Mouse (Mus musculus): ENCODE results near the gene Pcsk1n.
"Not testable (repeated sequence)": the region's sequence is repeated elsewhere in the genome, so short reads cannot be mapped to it uniquely, and the experiment has no call there.

Pcsk1n gene

GRCm38 (mm10) chrX:7919601-7920383 is at the start of gene Pcsk1n:
Gene Pcsk1n, plus strand, starts transcription at chrX:7919822.
- in situ Hi-C loops (cut with MboI, MseI), result no loop called here

- in situ Hi-C loops (cut with MboI, MseI), result no loop called here
Measured at GRCm38 (mm10) chrX:7869826-7870225, 49.8 kb upstream of the Pcsk1n start.

GRCm38 (mm10) chrX:7878007-7878419 is 41.6 kb upstream of the Pcsk1n start, which contains the start of gene Pim2:
Gene Pim2, plus strand, starts transcription at chrX:7878262.
- in situ Hi-C loops (cut with MboI, MseI), result no loop called here

GRCm38 (mm10) chrX:7878495-7878894 is 41.1 kb upstream of the Pcsk1n start:
- in situ Hi-C loops (cut with MboI, MseI), result no loop called here

GRCm38 (mm10) chrX:7879819-7880218 is 39.8 kb upstream of the Pcsk1n start:
- in situ Hi-C loops (cut with MboI, MseI), result no loop called here

- in situ Hi-C loops (cut with MboI, MseI), result no loop called here
Measured at GRCm38 (mm10) chrX:7883841-7884567, 35.6 kb upstream of the Pcsk1n start, which contains the start of gene Slc35a2. Gene Slc35a2, plus strand, starts transcription at chrX:7884028.

GRCm38 (mm10) chrX:7898211-7898610 is 21.4 kb upstream of the Pcsk1n start:
- in situ Hi-C loops (cut with MboI, MseI), result no loop called here

GRCm38 (mm10) chrX:7898880-7899874 is 20.4 kb upstream of the Pcsk1n start, which contains the start of the genes Pqbp1 and Timm17b:
Gene Pqbp1, minus strand, starts transcription at chrX:7899269.
Gene Timm17b, plus strand, starts transcription at chrX:7899357.
- in situ Hi-C loops (cut with MboI, MseI), result no loop called here

GRCm38 (mm10) chrX:7904441-7904840 is 15.2 kb upstream of the Pcsk1n start:
- in situ Hi-C loops (cut with MboI, MseI), result no loop called here

- in situ Hi-C loops (cut with MboI, MseI), result no loop called here
Measured at GRCm38 (mm10) chrX:7907735-7908134, 11.9 kb upstream of the Pcsk1n start, which contains the start of gene Gm10491. Gene Gm10491, minus strand, starts transcription at chrX:7907835.

GRCm38 (mm10) chrX:7909242-7909641 is 10.4 kb upstream of the Pcsk1n start, which contains the start of gene Gm10490:
Gene Gm10490, plus strand, starts transcription at chrX:7909542.
- in situ Hi-C loops (cut with MboI, MseI), result not testable (repeated sequence)

- in situ Hi-C loops (cut with MboI, MseI), result loop anchor here (5.0 kb wide), 1 partner anchor 107 kb away; the partner anchor contains the start of gene Glod5 (in 2 of the 2)
Measured at GRCm38 (mm10) chrX:7910473-7910872, 9.1 kb upstream of the Pcsk1n start.

- in situ Hi-C loops (cut with MboI, MseI), result not testable (repeated sequence)
Measured at GRCm38 (mm10) chrX:7915669-7916068, 4.0 kb upstream of the Pcsk1n start.

- in situ Hi-C loops (cut with MboI, MseI), result not testable (repeated sequence)
Measured at GRCm38 (mm10) chrX:7917960-7918359, 1.7 kb upstream of the Pcsk1n start.

GRCm38 (mm10) chrX:7922032-7922431 is 2.4 kb downstream of the Pcsk1n start:
- in situ Hi-C loops (cut with MboI, MseI), result no loop called here

- in situ Hi-C loops (cut with MboI, MseI), result no loop called here
Measured at GRCm38 (mm10) chrX:7926266-7926665, 6.6 kb downstream of the Pcsk1n start.

- in situ Hi-C loops (cut with MboI, MseI), result no loop called here
Measured at GRCm38 (mm10) chrX:7927116-7927515, 7.5 kb downstream of the Pcsk1n start.

GRCm38 (mm10) chrX:7928270-7928790 is 8.7 kb downstream of the Pcsk1n start, which contains the start of gene Eras:
Gene Eras, minus strand, starts transcription at chrX:7928607.
- in situ Hi-C loops (cut with MboI, MseI), result no loop called here

- in situ Hi-C loops (cut with MboI, MseI), result no loop called here
Measured at GRCm38 (mm10) chrX:7936874-7937273, 17.3 kb downstream of the Pcsk1n start.

GRCm38 (mm10) chrX:7937667-7938066 is 18.0 kb downstream of the Pcsk1n start:
- in situ Hi-C loops (cut with MboI, MseI), result no loop called here

- in situ Hi-C loops (cut with MboI, MseI), result no loop called here
Measured at GRCm38 (mm10) chrX:7945618-7946017, 26.0 kb downstream of the Pcsk1n start.
